Mouse (Mus musculus) heart, embryonic 16.5 days (tissue): Measurements from ENCODE around the gene Grin3b. TPM values are rescaled to one million over a fixed set of nuclear protein-coding genes. Genes with fewer than 3 reads are reported as not detected.

Source experiments
- ATAC-seq: fragments of 200-750 bp; cut with Nextera tagmentation; replicated peaks from 2 replicates; pipeline ENCODE4 v1.8.0; 2017; ENCODE audit warnings: moderate number of reproducible peaks; ENCODE audit not compliant: insufficient read depth, low FRiP score; ENCODE audit errors: extremely low read depth
- H3K27ac ChIP-seq: fragments of 300-500 bp; sonication (generic); 2 replicates; pipeline ENCODE4 v1.5.1; 2014; ENCODE audit warnings: mild to moderate bottlenecking, low read length, control low read depth, moderate library complexity
- H3K27me3 ChIP-seq: fragments of 300-500 bp; sonication (generic); 2 replicates; pipeline ENCODE4 v1.6.1; 2014; ENCODE audit warnings: low read length, mixed read lengths; ENCODE audit not compliant: control insufficient read depth, insufficient read depth
- H3K36me3 ChIP-seq: fragments of 300-500 bp; sonication (generic); 2 replicates; pipeline ENCODE4 v1.6.1; 2014; ENCODE audit not compliant: control insufficient read depth, insufficient read depth
- H3K4me1 ChIP-seq: fragments of 300-500 bp; sonication (generic); 2 replicates; pipeline ENCODE4 v1.6.1; 2014; ENCODE audit warnings: low read length, mixed read lengths; ENCODE audit not compliant: control insufficient read depth, insufficient read depth
- H3K4me2 ChIP-seq: fragments of 300-500 bp; sonication (generic); 2 replicates; pipeline ENCODE4 v1.6.1; 2014; ENCODE audit warnings: low read depth, mild to moderate bottlenecking, control low read depth, low read length
- H3K4me3 ChIP-seq: fragments of 300-500 bp; sonication (generic); 2 replicates; pipeline ENCODE4 v1.5.1; 2014; ENCODE audit warnings: mild to moderate bottlenecking, control low read depth, low read length
- H3K9ac ChIP-seq: fragments of 300-500 bp; sonication (generic); 2 replicates; pipeline ENCODE4 v1.6.1; 2014; ENCODE audit warnings: low read length, control low read depth
- H3K9me3 ChIP-seq: fragments of 300-500 bp; sonication (generic); replicated peaks from 2 replicates; pipeline ENCODE4 v1.6.1; 2016; ENCODE audit warnings: low read length; ENCODE audit not compliant: control insufficient read depth
- WGBS: fragments of 180-500 bp; shearing (Covaris S2); extraction: QIAGEN DNeasy Blood & Tissue Kit; methylation state at CpG from one replicate; pipeline ENCODE4 v1.1.7; 2014; 5-methylcytosine and 5-hydroxymethylcytosine counted together
- polyA plus RNA-seq: library from polyadenylated mRNA; unstranded; fragments of >200 nt; fragmentation: Nextera tagmentation; extraction: Ambion mirVana; gene quantifications from 2 replicates; pipeline ENCODE4 v1.2.1, GENCODE M21; 2015

Gene Grin3b
- 0.25 and 0.35 TPM in 2 replicates for polyA plus RNA-seq

DNA sequence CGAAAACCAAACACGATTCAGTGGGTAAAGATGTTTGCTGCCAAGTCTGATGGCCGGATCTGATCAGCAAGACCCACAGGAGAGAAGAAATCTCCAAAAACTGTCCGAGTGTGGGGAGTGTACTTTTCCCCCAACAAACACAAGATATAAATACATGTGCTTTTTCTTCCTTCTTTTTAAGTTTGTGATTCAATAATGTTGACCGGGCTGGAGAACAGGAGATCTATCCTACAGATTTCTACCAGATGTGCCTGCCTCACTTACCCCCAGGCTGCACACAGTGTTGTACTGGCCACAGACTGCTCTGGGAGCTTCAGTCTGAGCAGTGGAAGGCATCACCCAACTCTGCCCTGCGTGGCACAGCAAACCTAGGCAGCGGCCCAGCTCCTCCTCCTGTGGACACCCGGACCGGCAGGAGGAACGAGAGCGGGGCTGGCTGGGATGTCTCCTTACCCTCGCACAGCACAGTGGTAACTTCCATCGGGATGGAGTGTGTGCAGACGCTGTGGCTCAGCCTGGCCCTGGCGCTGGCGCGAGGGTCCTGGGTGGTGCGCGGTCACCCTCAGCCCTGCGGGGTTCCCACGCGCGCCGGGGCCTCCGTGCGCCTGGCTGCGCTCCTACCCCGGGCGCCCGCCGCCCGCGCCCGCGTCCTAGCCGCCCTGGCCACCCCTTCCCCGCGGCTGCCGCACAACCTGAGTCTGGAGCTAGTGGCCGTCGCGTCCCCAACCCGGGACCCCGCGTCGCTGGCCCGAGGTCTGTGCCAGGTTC, at the start of gene Grin3b:
Gene Grin3b (plus strand): TSS at position 301 of the 768 bp plus-strand sequence.
- H3K4me2 ChIP-seq, result peak within 1 kb of the TSS; percentile 74
- 8% methylated on average over 47 of the region's 47 CpGs for WGBS
- H3K27ac ChIP-seq, result no peak within 1 kb of the TSS
- no peak; the same call in 1 of the 2 replicates for ATAC-seq
- peak within 1 kb of the TSS; percentile 54 for H3K4me3 ChIP-seq
- H3K4me1 ChIP-seq, result peaks cover 9% of the 10 kb centered on the region
- H3K36me3 ChIP-seq, result peaks cover 18% of the 10 kb centered on the region; the same call in 1 of the 2 replicates
- peaks cover 23% of the 10 kb centered on the region for H3K27me3 ChIP-seq
- peak within 1 kb of the TSS; percentile 65 for H3K9ac ChIP-seq
- no peaks in the 10 kb centered on the region for H3K9me3 ChIP-seq

GRCm38 (mm10) chr10:79920958-79921535, 49.5 kb upstream of the Grin3b start, which contains the start of gene R3hdm4:
R3hdm4 (minus strand) TSS chr10:79921208.
- no peak within 1 kb of the TSS for H3K27ac ChIP-seq
- peak within 1 kb of the TSS; percentile 65 for H3K4me2 ChIP-seq
- H3K27me3 ChIP-seq, result peaks cover 57% of the 10 kb centered on the region
- H3K9ac ChIP-seq, result peak within 1 kb of the TSS; percentile 67
- peak within 1 kb of the TSS; percentile 42 for H3K4me3 ChIP-seq
- peaks cover 32% of the 10 kb centered on the region for H3K4me1 ChIP-seq
- H3K9me3 ChIP-seq, result no peaks in the 10 kb centered on the region
- 6% methylated on average over 41 of the region's 41 CpGs for WGBS
- no peaks in the 10 kb centered on the region for H3K36me3 ChIP-seq
- ATAC-seq, result no peak

DNA sequence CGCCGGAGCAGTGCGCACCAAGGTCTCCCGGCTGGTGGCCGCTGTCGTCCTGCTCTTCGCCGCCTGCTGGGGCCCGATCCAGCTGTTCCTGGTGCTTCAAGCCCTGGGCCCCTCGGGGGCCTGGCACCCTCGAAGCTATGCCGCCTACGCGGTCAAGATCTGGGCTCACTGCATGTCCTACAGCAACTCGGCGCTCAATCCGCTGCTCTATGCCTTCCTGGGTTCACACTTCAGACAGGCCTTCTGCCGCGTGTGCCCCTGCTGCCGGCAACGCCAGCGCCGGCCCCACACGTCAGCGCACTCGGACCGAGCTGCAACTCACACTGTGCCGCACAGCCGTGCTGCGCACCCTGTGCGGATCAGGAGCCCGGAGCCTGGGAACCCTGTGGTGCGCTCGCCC, 48.9 kb upstream of the Grin3b start:
- H3K4me3 ChIP-seq, result peak overlapping the region; percentile 42
- no peak for ATAC-seq
- 2% methylated on average over 34 of the region's 34 CpGs for WGBS
- H3K27me3 ChIP-seq, result peaks cover 57% of the 10 kb centered on the region
- no peaks in the 10 kb centered on the region for H3K36me3 ChIP-seq
- H3K9ac ChIP-seq, result peak overlapping the region; percentile 67
- H3K9me3 ChIP-seq, result no peaks in the 10 kb centered on the region
- H3K4me1 ChIP-seq, result peaks cover 35% of the 10 kb centered on the region
- H3K27ac ChIP-seq, result no peak overlapping the region
- peak overlapping the region; percentile 65 for H3K4me2 ChIP-seq

DNA sequence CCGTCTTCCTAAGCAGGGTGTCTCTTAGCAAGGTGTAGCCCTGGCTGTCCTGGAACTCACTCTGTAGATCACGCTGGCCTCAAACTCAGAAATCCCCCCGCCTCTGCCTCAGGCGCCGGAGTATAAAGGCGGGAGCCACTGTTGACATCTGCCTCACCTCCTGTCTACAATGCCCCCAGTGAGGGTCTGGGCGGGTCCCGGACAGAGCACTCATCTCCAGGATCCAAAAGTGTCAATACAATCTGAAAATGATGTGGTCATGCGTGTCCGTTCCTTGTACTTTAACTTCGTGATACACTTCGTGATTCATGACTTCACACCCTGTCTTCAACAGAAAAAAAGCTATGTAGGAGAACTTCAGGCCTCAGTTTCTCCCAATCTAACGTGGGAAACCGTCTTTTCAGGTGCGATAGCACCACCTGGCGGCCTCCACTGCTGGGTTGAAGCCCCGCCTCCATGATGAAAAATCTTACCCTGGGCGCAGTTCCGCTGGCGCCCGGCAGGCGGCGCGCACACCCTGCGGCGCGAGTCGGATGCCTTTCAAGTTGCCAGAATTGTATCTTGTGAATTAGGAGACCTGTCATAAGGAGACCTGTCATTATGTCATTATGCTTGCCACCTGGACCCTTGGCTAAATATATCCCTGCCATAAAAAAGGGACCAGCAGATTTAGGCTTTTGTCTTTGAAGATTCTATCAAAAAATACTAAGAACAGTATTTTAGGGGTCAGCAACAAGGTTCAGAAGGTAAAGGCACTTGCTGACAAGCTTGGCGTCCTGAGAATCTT, 45.3 kb upstream of the Grin3b start:
- Histone ChIP-seq H3K36me3 (no peaks in the 10 kb centered on the region), H3K9me3 (no peaks in the 10 kb centered on the region), H3K4me3 (no peak overlapping the region), H3K4me1 (peaks cover 27% of the 10 kb centered on the region), H3K27me3 (peaks cover 29% of the 10 kb centered on the region), H3K4me2 (peak overlapping the region; percentile 94), H3K27ac (no peak overlapping the region), H3K9ac (no peak overlapping the region)
- no peak for ATAC-seq
- 12% methylated on average over 29 of the region's 29 CpGs for WGBS

DNA sequence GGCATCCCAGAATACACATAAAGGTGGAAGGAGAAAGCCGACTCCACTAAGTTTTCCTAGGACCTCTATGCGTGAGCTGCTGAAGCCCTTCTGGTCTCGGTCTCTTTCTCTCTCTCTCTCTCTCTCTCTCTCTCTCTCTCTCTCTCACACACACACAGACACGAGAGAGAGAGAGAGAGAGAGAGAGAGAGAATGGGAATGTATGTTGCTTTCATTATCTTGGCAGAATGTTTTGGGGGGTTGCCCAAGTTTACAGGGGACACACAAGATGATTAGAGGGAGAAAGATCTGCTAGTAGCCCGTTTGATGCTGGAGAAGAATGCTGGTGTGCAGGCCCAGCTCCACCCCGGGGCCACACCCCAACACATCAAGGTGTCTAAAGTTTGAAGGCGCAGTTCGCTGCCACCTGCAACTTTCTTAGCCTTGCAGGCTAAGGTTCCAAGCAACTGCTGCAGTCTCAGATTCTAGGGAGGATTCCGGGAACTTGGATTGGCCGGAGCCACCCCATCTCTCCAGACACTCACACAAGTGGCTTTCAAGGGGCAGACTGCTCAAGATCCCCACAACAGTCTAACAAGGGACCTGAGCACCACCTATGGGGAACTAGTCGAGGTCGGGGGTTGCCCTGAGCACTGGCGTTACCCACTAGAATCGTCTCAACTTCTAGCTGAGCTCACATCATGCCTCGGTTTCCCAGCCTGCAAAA, 44.6 kb upstream of the Grin3b start:
- H3K4me2 ChIP-seq, result peak overlapping the region; percentile 94
- no peaks in the 10 kb centered on the region for H3K36me3 ChIP-seq
- no peak for ATAC-seq
- no peaks in the 10 kb centered on the region for H3K9me3 ChIP-seq
- WGBS, result 7% methylated on average over 14 of the region's 15 CpGs
- peak overlapping the region; percentile 93 for H3K4me3 ChIP-seq
- H3K9ac ChIP-seq, result peak overlapping the region; percentile 79
- H3K27me3 ChIP-seq, result peaks cover 22% of the 10 kb centered on the region
- H3K27ac ChIP-seq, result peak overlapping the region; percentile 61
- H3K4me1 ChIP-seq, result peaks cover 24% of the 10 kb centered on the region

- WGBS, result under 1% methylated on average over 63 of the region's 63 CpGs
- peak within 1 kb of the TSS; percentile 93 for H3K27ac ChIP-seq
- ATAC-seq, result peak; percentile 73
- peaks cover 16% of the 10 kb centered on the region for H3K4me1 ChIP-seq
- peaks cover 14% of the 10 kb centered on the region for H3K27me3 ChIP-seq
- peak within 1 kb of the TSS; percentile 94 for H3K4me2 ChIP-seq
- H3K9me3 ChIP-seq, result no peaks in the 10 kb centered on the region
- peak within 1 kb of the TSS; percentile 95 for H3K9ac ChIP-seq
- H3K4me3 ChIP-seq, result peak within 1 kb of the TSS; percentile 93
- H3K36me3 ChIP-seq, result no peaks in the 10 kb centered on the region
These were observed 43.8 kb upstream of the Grin3b start, which contains the start of gene Arid3a for GRCm38 (mm10) chr10:79926491-79927323. Arid3a (plus strand) TSS chr10:79927043.

GRCm38 (mm10) chr10:79927324-79928029, 43.0 kb upstream of the Grin3b start:
- Histone ChIP-seq H3K4me3 (peak overlapping the region; percentile 93), H3K9me3 (no peaks in the 10 kb centered on the region), H3K27me3 (peaks cover 7% of the 10 kb centered on the region), H3K4me2 (peak overlapping the region; percentile 94), H3K4me1 (peaks cover 20% of the 10 kb centered on the region), H3K36me3 (no peaks in the 10 kb centered on the region), H3K27ac (peak overlapping the region; percentile 93), H3K9ac (peak overlapping the region; percentile 95)
- ATAC-seq, result peak; percentile 34
- under 1% methylated on average over 54 of the region's 54 CpGs for WGBS
